Mouse (Mus musculus): Measurements from ENCODE around the gene Usp17lb. TPM values are rescaled to one million over a fixed set of nuclear protein-coding genes. Genes with fewer than 3 reads are reported as not detected.

The Usp17lb gene
- total RNA-seq (2023), result not detected

DNA sequence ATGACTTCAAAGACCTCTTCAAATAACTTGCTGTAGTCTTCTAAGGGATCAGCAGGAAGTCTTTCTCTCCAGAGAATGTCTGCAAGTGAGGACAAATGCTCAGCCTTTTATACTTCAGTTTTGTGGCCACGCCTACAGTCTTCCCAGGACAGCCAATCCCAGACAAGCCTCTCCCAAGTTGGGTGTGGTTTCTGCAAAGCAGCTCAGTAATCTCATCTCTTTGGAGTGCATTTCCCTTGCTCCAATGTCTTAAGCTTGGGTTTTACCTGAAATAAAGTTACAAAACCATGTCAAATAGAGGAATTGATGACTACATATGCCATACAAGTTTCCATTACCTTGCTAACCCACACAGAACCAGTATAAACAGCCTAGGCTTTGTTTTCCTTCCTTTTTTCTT, at the start of gene Usp17lb:
Usp17lb (minus strand) TSS at position 101 of the 400 bp plus-strand sequence.

DNA sequence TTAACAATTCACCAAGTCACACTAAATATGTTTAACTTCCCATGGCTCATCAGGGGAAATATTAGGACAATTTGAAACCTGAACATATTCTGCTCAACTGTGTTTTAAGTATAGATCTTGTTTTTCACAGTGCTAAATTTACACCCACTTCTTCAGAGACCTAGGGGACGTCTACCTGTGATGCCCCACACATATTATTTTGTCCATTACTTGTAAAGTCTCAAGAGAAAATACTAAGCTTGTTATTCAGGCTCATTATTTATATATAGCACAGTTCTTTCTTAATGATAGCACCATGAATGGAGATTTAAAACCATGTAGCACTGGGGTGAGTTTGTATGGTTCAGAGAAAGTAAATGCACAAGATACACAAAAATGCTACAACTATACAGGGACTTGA, 35.3 kb upstream of the Usp17lb start, which contains the start of gene Olfr665:
Olfr665 (plus strand) TSS at position 301 of the 400 bp plus-strand sequence.

DNA sequence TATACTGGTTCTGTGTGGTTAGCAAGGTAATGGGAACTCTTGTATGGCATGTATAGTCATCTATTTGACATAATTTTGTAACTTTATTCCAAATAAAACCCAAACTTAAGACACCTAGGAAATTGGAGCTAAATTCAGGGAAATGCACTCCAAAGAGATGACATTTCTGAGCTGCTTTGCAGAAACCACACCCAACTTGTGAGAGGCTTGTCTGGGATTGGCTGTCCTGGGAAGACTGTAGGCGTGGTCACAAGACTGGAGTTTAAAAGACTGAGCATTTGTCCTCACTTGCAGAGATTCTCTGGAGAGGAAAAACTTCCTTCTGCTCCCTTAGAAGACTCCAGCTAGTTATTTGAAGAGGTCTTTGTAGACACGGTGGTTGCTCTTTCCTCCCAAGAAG, 14.3 kb upstream of the Usp17lb start, which contains the start of gene Usp17la:
Usp17la (plus strand) TSS at position 301 of the 400 bp plus-strand sequence.

Other genes with a start within 250 kb of the Usp17lb start
- not detected for gene Olfr655, start 240.8 kb downstream of the Usp17lb start, total RNA-seq (2023)
- not detected for gene Olfr656, start 228.6 kb downstream of the Usp17lb start, total RNA-seq (2023)
- gene Olfr657, start 217.8 kb downstream of the Usp17lb start, total RNA-seq (2023), result not detected
- gene Olfr658, start 195.3 kb downstream of the Usp17lb start, total RNA-seq (2023), result not detected
- not detected for gene Olfr659, start 175.8 kb downstream of the Usp17lb start, total RNA-seq (2023)
- gene Olfr661, start 156.1 kb downstream of the Usp17lb start, total RNA-seq (2023), result not detected
- gene Usp17le, start 65.1 kb downstream of the Usp17lb start, total RNA-seq (2023), result not detected
- gene Usp17la, start 14.4 kb upstream of the Usp17lb start, total RNA-seq (2023), result not detected
- not detected for gene Olfr665, start 35.4 kb upstream of the Usp17lb start, total RNA-seq (2023)
- gene Olfr666, start 53.3 kb upstream of the Usp17lb start, total RNA-seq (2023), result not detected
- not detected for gene Olfr667, start 78.9 kb upstream of the Usp17lb start, total RNA-seq (2023)
- gene Olfr668, start 85.5 kb upstream of the Usp17lb start, total RNA-seq (2023), result not detected
- not detected for gene Olfr669, start 91.6 kb upstream of the Usp17lb start, total RNA-seq (2023)
- not detected for gene Olfr670, start 120.0 kb upstream of the Usp17lb start, total RNA-seq (2023)
- not detected for gene Olfr671, start 136.5 kb upstream of the Usp17lb start, total RNA-seq (2023)
- not detected for gene Olfr672, start 159.4 kb upstream of the Usp17lb start, total RNA-seq (2023)
- not detected for gene Olfr675, start 185.9 kb upstream of the Usp17lb start, total RNA-seq (2023)
- gene Olfr676, start 190.1 kb upstream of the Usp17lb start, total RNA-seq (2023), result not detected
- gene Olfr677, start 208.8 kb upstream of the Usp17lb start, total RNA-seq (2023), result not detected
- gene Olfr678, start 221.9 kb upstream of the Usp17lb start, total RNA-seq (2023), result not detected
- not detected for gene Olfr679, start 238.6 kb upstream of the Usp17lb start, total RNA-seq (2023)